Mouse (Mus musculus): ENCODE measurements around the gene Olfr1042. TPM values are rescaled to one million over a fixed set of nuclear protein-coding genes. Genes with fewer than 3 reads are reported as not detected.
"Not testable (repeated sequence)": the region's sequence is repeated elsewhere in the genome, so short reads cannot be mapped to it uniquely, and the experiment has no call there.

Gene Olfr1042
- not detected in 2 replicates for polyA plus RNA-seq (2012; ENCODE audit: insufficient read depth, insufficient read length, low replicate concordance, missing spikeins)

DNA sequence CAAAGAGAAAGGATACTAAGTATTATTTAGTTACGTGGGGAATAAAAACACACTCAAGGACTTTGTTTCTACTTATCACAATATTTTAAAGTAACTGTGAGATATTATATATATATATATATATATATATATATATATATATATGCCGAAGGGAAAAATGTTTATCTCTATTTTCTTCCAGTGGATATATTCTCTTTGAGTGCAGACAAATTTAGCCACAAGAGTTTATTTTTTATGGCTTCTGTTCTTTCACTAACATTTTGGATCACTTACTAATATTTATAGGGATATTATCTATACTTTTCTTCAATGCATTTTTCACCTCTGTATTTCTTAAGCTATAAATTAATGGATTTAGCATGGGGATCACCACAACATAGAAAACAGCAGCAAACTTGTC is at the start of gene Olfr1042:
Gene Olfr1042 (minus strand): TSS at position 101 of the 400 bp plus-strand sequence.
- no peak within 1 kb of the TSS for H3K4me3 ChIP-seq (ENCODE audit: insufficient read depth, low read depth, low read length)
- no peak within 1 kb of the TSS for H3K27ac ChIP-seq (ENCODE audit: insufficient read depth, low read depth, low read length)
- H3K4me1 ChIP-seq (ENCODE audit: control insufficient read depth, insufficient read depth, low read length) = no peaks in the 10 kb centered on the region
- TF ChIP-seq CTCF (IDR thresholded peaks at IDR 0.05; ENCODE audit: insufficient read depth, low read depth, low read length) (no peak), POLR2A (IDR thresholded peaks at IDR 0.05; ENCODE audit: insufficient read depth, low read depth, low read length) (no peak)
- 88% methylated on average over 2 of the region's 2 CpGs for WGBS

DNA sequence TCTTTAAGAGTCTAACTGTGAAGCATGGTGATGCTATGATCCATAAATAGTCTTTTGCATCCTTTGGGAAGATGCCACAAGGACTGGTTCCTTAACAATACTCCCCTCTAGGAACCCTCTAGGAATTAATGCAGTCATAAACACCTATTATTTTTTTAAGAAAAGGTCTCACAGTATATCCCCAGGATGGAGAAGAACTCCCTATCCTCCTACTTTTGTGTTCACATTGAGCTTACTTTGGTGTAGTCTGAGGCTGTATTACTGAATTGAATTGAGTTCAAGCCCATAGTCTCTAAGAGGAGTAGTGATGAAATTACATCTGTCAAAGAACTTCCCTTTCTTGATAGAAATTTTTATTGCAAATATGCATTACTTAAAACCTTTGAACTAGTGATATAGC is 41.3 kb upstream of the Olfr1042 start, which contains the start of gene Olfr1045:
Gene Olfr1045 (minus strand): TSS at position 101 of the 400 bp plus-strand sequence.
- no peaks in the 10 kb centered on the region for H3K4me1 ChIP-seq (ENCODE audit: control insufficient read depth, insufficient read depth, low read length)
- H3K4me3 ChIP-seq (ENCODE audit: insufficient read depth, low read depth, low read length) = no peak within 1 kb of the TSS
- no peak for TF ChIP-seq CTCF (IDR thresholded peaks at IDR 0.05; ENCODE audit: insufficient read depth, low read depth, low read length)
- TF ChIP-seq POLR2A (IDR thresholded peaks at IDR 0.05; ENCODE audit: insufficient read depth, low read depth, low read length) = no peak
- H3K27ac ChIP-seq (ENCODE audit: insufficient read depth, low read depth, low read length) = no peak within 1 kb of the TSS

DNA sequence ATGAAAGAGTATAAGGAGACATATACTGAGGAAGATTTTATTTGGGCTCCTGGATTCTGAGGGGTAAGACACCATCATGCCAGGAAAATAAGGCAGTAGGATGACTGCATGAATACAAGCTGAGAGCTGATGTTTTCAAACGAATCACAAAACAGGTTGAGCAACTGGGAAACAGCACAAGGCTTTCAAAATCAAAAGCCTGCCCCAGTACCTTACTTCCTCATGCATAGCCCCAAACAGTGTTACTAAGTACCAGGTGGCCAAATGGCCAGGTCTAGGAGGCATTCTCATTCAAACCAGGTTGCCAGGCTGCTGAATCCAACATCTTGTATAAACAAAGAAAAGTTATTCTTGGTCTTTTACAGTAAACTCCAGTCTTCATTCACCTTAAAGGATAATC is 34.2 kb upstream of the Olfr1042 start:
- no peak overlapping the region for H3K27ac ChIP-seq (ENCODE audit: insufficient read depth, low read depth, low read length)
- WGBS = 51% methylated on average over 1 of the region's 1 CpGs
- no peak overlapping the region for H3K4me3 ChIP-seq (ENCODE audit: insufficient read depth, low read depth, low read length)
- H3K4me1 ChIP-seq (ENCODE audit: control insufficient read depth, insufficient read depth, low read length) = no peaks in the 10 kb centered on the region
- TF ChIP-seq POLR2A (IDR thresholded peaks at IDR 0.05; ENCODE audit: insufficient read depth, low read depth, low read length) (no peak), CTCF (IDR thresholded peaks at IDR 0.05; ENCODE audit: insufficient read depth, low read depth, low read length) (no peak)

GRCm38 (mm10) chr2:86185583-86185982 is 23.9 kb upstream of the Olfr1042 start, which contains the start of gene Olfr52:
TSS of gene Olfr52 (minus strand) at chr2:86185683.
- H3K4me1 ChIP-seq (ENCODE audit: control insufficient read depth, insufficient read depth, low read length) = no peaks in the 10 kb centered on the region
- no peak within 1 kb of the TSS for H3K4me3 ChIP-seq (ENCODE audit: insufficient read depth, low read depth, low read length)
- TF ChIP-seq POLR2A (IDR thresholded peaks at IDR 0.05; ENCODE audit: insufficient read depth, low read depth, low read length) = no peak
- no peak for TF ChIP-seq CTCF (IDR thresholded peaks at IDR 0.05; ENCODE audit: insufficient read depth, low read depth, low read length)
- H3K27ac ChIP-seq (ENCODE audit: insufficient read depth, low read depth, low read length) = no peak within 1 kb of the TSS

- no peak overlapping the region for H3K4me3 ChIP-seq (ENCODE audit: insufficient read depth, low read depth, low read length)
- 70% methylated on average over 3 of the region's 3 CpGs for WGBS
- no peak for TF ChIP-seq POLR2A (IDR thresholded peaks at IDR 0.05; ENCODE audit: insufficient read depth, low read depth, low read length)
- TF ChIP-seq CTCF (IDR thresholded peaks at IDR 0.05; ENCODE audit: insufficient read depth, low read depth, low read length) = no peak
- H3K4me1 ChIP-seq (ENCODE audit: control insufficient read depth, insufficient read depth, low read length) = no peaks in the 10 kb centered on the region
- H3K27ac ChIP-seq (ENCODE audit: insufficient read depth, low read depth, low read length) = no peak overlapping the region
These were observed 18.3 kb upstream of the Olfr1042 start for GRCm38 (mm10) chr2:86179950-86180349.

- no peak within 1 kb of the TSS for H3K4me3 ChIP-seq (ENCODE audit: insufficient read depth, low read depth, low read length)
- no peaks in the 10 kb centered on the region for H3K4me1 ChIP-seq (ENCODE audit: control insufficient read depth, insufficient read depth, low read length)
- TF ChIP-seq CTCF (IDR thresholded peaks at IDR 0.05; ENCODE audit: insufficient read depth, low read depth, low read length) = no peak
- no peak for TF ChIP-seq POLR2A (IDR thresholded peaks at IDR 0.05; ENCODE audit: insufficient read depth, low read depth, low read length)
- H3K27ac ChIP-seq (ENCODE audit: insufficient read depth, low read depth, low read length) = no peak within 1 kb of the TSS
These were observed 16.1 kb upstream of the Olfr1042 start, which contains the start of gene Olfr1044 for GRCm38 (mm10) chr2:86177720-86178119. TSS of gene Olfr1044 (minus strand) at chr2:86177820.

DNA sequence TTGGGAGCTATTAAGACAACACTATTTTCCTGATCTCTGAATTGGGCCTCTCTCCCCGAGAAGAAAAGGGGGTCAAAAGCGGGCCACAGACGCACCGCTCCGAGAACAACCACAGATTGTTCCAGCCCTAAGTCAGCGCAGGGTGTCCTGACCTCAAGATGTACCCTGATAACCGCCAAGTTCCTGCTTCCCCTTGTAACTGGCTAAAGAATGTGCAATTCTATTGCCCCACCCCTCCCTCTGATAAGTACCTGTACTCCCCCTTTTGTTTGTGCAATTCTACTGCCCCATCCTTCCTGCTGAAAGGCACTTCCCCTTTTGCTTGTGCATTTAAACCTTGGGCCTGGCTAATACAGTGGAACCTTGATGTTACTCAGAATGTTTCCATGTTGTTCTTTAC is 13.8 kb upstream of the Olfr1042 start:
- not testable (repeated sequence) for H3K4me3 ChIP-seq (ENCODE audit: insufficient read depth, low read depth, low read length); H3K27ac ChIP-seq (ENCODE audit: insufficient read depth, low read depth, low read length); H3K4me1 ChIP-seq (ENCODE audit: control insufficient read depth, insufficient read depth, low read length)
- WGBS = 89% methylated on average over 7 of the region's 7 CpGs

GRCm38 (mm10) chr2:86167422-86167821 is 5.8 kb upstream of the Olfr1042 start, which contains the start of gene Olfr1043:
TSS of gene Olfr1043 (minus strand) at chr2:86167522.
- Histone ChIP-seq H3K27ac (ENCODE audit: insufficient read depth, low read depth, low read length) (no peak within 1 kb of the TSS), H3K4me1 (ENCODE audit: control insufficient read depth, insufficient read depth, low read length) (no peaks in the 10 kb centered on the region), H3K4me3 (ENCODE audit: insufficient read depth, low read depth, low read length) (no peak within 1 kb of the TSS)
- TF ChIP-seq CTCF (IDR thresholded peaks at IDR 0.05; ENCODE audit: insufficient read depth, low read depth, low read length) (no peak), POLR2A (IDR thresholded peaks at IDR 0.05; ENCODE audit: insufficient read depth, low read depth, low read length) (no peak)
- 84% methylated on average over 2 of the region's 2 CpGs for WGBS

DNA sequence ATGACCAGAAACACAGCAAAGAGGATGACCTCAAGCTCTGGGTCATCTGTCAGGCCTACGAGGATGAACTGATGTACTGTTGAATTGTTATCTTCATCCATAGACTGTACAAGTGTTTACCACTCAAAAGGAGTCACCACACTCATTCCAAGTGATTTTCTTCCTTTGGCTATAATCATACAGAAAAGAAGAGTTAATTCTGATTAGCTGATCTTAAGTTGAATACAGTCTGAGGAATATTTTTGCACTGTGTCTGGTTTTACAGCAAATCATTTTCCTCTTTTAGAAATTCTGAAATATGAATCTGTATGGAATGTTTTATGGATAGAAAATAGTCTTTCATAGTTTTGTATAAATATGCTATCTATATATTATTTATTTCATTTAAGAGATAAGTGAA is 15.0 kb downstream of the Olfr1042 start, which contains the start of gene Olfr1040:
Gene Olfr1040 (minus strand): TSS at position 101 of the 400 bp plus-strand sequence.
- TF ChIP-seq CTCF (IDR thresholded peaks at IDR 0.05; ENCODE audit: insufficient read depth, low read depth, low read length) (no peak), POLR2A (IDR thresholded peaks at IDR 0.05; ENCODE audit: insufficient read depth, low read depth, low read length) (no peak)
- no peaks in the 10 kb centered on the region for H3K4me1 ChIP-seq (ENCODE audit: control insufficient read depth, insufficient read depth, low read length)
- WGBS = 95% methylated on average over 1 of the region's 1 CpGs
- no peak within 1 kb of the TSS for H3K4me3 ChIP-seq (ENCODE audit: insufficient read depth, low read depth, low read length)
- no peak within 1 kb of the TSS for H3K27ac ChIP-seq (ENCODE audit: insufficient read depth, low read depth, low read length)

- TF ChIP-seq POLR2A (IDR thresholded peaks at IDR 0.05; ENCODE audit: insufficient read depth, low read depth, low read length) (no peak), CTCF (IDR thresholded peaks at IDR 0.05; ENCODE audit: insufficient read depth, low read depth, low read length) (no peak)
- WGBS = 98% methylated on average over 1 of the region's 1 CpGs
- Histone ChIP-seq H3K4me1 (ENCODE audit: control insufficient read depth, insufficient read depth, low read length) (no peaks in the 10 kb centered on the region), H3K4me3 (ENCODE audit: insufficient read depth, low read depth, low read length) (no peak within 1 kb of the TSS), H3K27ac (ENCODE audit: insufficient read depth, low read depth, low read length) (no peak within 1 kb of the TSS)
These were observed 25.8 kb downstream of the Olfr1042 start, which contains the start of gene Olfr1039 for GRCm38 (mm10) chr2:86135828-86136227. TSS of gene Olfr1039 (minus strand) at chr2:86135928.

Other genes starting within 250 kb of the Olfr1042 start
- gene Olfr1025-ps1, start 246.6 kb downstream of the Olfr1042 start, polyA plus RNA-seq (2012; ENCODE audit: insufficient read depth, insufficient read length, low replicate concordance, missing spikeins) = not detected in 2 replicates
- gene Olfr1026, start 240.3 kb downstream of the Olfr1042 start, polyA plus RNA-seq (2012; ENCODE audit: insufficient read depth, insufficient read length, low replicate concordance, missing spikeins) = not detected in 2 replicates
- gene Olfr1028, start 211.4 kb downstream of the Olfr1042 start, polyA plus RNA-seq (2012; ENCODE audit: insufficient read depth, insufficient read length, low replicate concordance, missing spikeins) = not detected in 2 replicates
- gene Olfr1029, start 187.9 kb downstream of the Olfr1042 start, polyA plus RNA-seq (2012; ENCODE audit: insufficient read depth, insufficient read length, low replicate concordance, missing spikeins) = not detected in 2 replicates
- not detected in 2 replicates for gene Olfr1030, start 182.6 kb downstream of the Olfr1042 start, polyA plus RNA-seq (2012; ENCODE audit: insufficient read depth, insufficient read length, low replicate concordance, missing spikeins)
- gene Olfr1031, start 171.5 kb downstream of the Olfr1042 start, polyA plus RNA-seq (2012; ENCODE audit: insufficient read depth, insufficient read length, low replicate concordance, missing spikeins) = not detected in 2 replicates
- gene Olfr1032, start 156.3 kb downstream of the Olfr1042 start, polyA plus RNA-seq (2012; ENCODE audit: insufficient read depth, insufficient read length, low replicate concordance, missing spikeins) = not detected in 2 replicates
- not detected in 2 replicates for gene Olfr1033, start 141.2 kb downstream of the Olfr1042 start, polyA plus RNA-seq (2012; ENCODE audit: insufficient read depth, insufficient read length, low replicate concordance, missing spikeins)
- gene Olfr1034, start 116.0 kb downstream of the Olfr1042 start, polyA plus RNA-seq (2012; ENCODE audit: insufficient read depth, insufficient read length, low replicate concordance, missing spikeins) = not detected in 2 replicates
- gene Olfr1036, start 87.8 kb downstream of the Olfr1042 start, polyA plus RNA-seq (2012; ENCODE audit: insufficient read depth, insufficient read length, low replicate concordance, missing spikeins) = not detected in 2 replicates
- gene Olfr1037, start 74.5 kb downstream of the Olfr1042 start, polyA plus RNA-seq (2012; ENCODE audit: insufficient read depth, insufficient read length, low replicate concordance, missing spikeins) = not detected in 2 replicates
- not detected in 2 replicates for gene Olfr1039, start 25.9 kb downstream of the Olfr1042 start, polyA plus RNA-seq (2012; ENCODE audit: insufficient read depth, insufficient read length, low replicate concordance, missing spikeins)
- gene Olfr1040, start 15.1 kb downstream of the Olfr1042 start, polyA plus RNA-seq (2012; ENCODE audit: insufficient read depth, insufficient read length, low replicate concordance, missing spikeins) = not detected in 2 replicates
- gene Olfr1043, start 5.7 kb upstream of the Olfr1042 start, polyA plus RNA-seq (2012; ENCODE audit: insufficient read depth, insufficient read length, low replicate concordance, missing spikeins) = not detected in 2 replicates
- gene Olfr1044, start 16.0 kb upstream of the Olfr1042 start, polyA plus RNA-seq (2012; ENCODE audit: insufficient read depth, insufficient read length, low replicate concordance, missing spikeins) = not detected in 2 replicates
- not detected in 2 replicates for gene Olfr52, start 23.8 kb upstream of the Olfr1042 start, polyA plus RNA-seq (2012; ENCODE audit: insufficient read depth, insufficient read length, low replicate concordance, missing spikeins)
- not detected in 2 replicates for gene Olfr1045, start 41.2 kb upstream of the Olfr1042 start, polyA plus RNA-seq (2012; ENCODE audit: insufficient read depth, insufficient read length, low replicate concordance, missing spikeins)
- not detected in 2 replicates for gene Olfr1046, start 57.5 kb upstream of the Olfr1042 start, polyA plus RNA-seq (2012; ENCODE audit: insufficient read depth, insufficient read length, low replicate concordance, missing spikeins)
- gene Olfr1047, start 69.6 kb upstream of the Olfr1042 start, polyA plus RNA-seq (2012; ENCODE audit: insufficient read depth, insufficient read length, low replicate concordance, missing spikeins) = not detected in 2 replicates
- not detected in 2 replicates for gene Olfr1048, start 78.5 kb upstream of the Olfr1042 start, polyA plus RNA-seq (2012; ENCODE audit: insufficient read depth, insufficient read length, low replicate concordance, missing spikeins)
- not detected in 2 replicates for gene Olfr1049, start 96.5 kb upstream of the Olfr1042 start, polyA plus RNA-seq (2012; ENCODE audit: insufficient read depth, insufficient read length, low replicate concordance, missing spikeins)
- gene Olfr1051, start 117.2 kb upstream of the Olfr1042 start, polyA plus RNA-seq (2012; ENCODE audit: insufficient read depth, insufficient read length, low replicate concordance, missing spikeins) = not detected in 2 replicates
- not detected in 2 replicates for gene Olfr1052, start 130.6 kb upstream of the Olfr1042 start, polyA plus RNA-seq (2012; ENCODE audit: insufficient read depth, insufficient read length, low replicate concordance, missing spikeins)
- gene Olfr1053, start 153.4 kb upstream of the Olfr1042 start, polyA plus RNA-seq (2012; ENCODE audit: insufficient read depth, insufficient read length, low replicate concordance, missing spikeins) = not detected in 2 replicates
- not detected in 2 replicates for gene Olfr1054, start 173.6 kb upstream of the Olfr1042 start, polyA plus RNA-seq (2012; ENCODE audit: insufficient read depth, insufficient read length, low replicate concordance, missing spikeins)
- gene Olfr1055, start 188.4 kb upstream of the Olfr1042 start, polyA plus RNA-seq (2012; ENCODE audit: insufficient read depth, insufficient read length, low replicate concordance, missing spikeins) = not detected in 2 replicates
- not detected in 2 replicates for gene Olfr1056, start 200.6 kb upstream of the Olfr1042 start, polyA plus RNA-seq (2012; ENCODE audit: insufficient read depth, insufficient read length, low replicate concordance, missing spikeins)
- gene Olfr1057, start 216.6 kb upstream of the Olfr1042 start, polyA plus RNA-seq (2012; ENCODE audit: insufficient read depth, insufficient read length, low replicate concordance, missing spikeins) = not detected in 2 replicates
- not detected in 2 replicates for gene Olfr1058, start 226.7 kb upstream of the Olfr1042 start, polyA plus RNA-seq (2012; ENCODE audit: insufficient read depth, insufficient read length, low replicate concordance, missing spikeins)

All from olfactory bulb, adult 2 months (tissue).